Mouse (Mus musculus) left cerebral cortex, adult 2 months (tissue): ENCODE measurements around the gene 4921536K21Rik. TPM values are rescaled to one million over a fixed set of nuclear protein-coding genes. Genes with fewer than 3 reads are reported as not detected.

ENCODE experiments used
- DNase-seq, 2 experiments: peaks; one replicate each; pipeline ENCODE4 v3.0.0; 2021 to 2022; ENCODE audit warnings: low spot score in 2 of 2, mixed read lengths in 1 of 2; ENCODE audit errors: extremely low spot score in 1 of 2
- H3K27ac ChIP-seq: fragments of 200-600 bp; 2 replicates; pipeline ENCODE4 v1.8.1; 2022
- H3K4me3 ChIP-seq: fragments of 200-600 bp; 2 replicates; pipeline ENCODE4 v1.8.1; 2022
- CTCF ChIP-seq: fragments of 200-600 bp; IDR thresholded peaks from 2 replicates; pipeline ENCODE4 v1.8.1; 2022; ENCODE audit warnings: antibody characterized with exemption, mild to moderate bottlenecking, moderate library complexity
- intact Hi-C: fragments of 180-260 bp; cut with DNase I; formaldehyde crosslinking; loops from one replicate; pipeline ENCODE4 v1.15.1; 2025
- total RNA-seq, 2 experiments: library from RNA; stranded (reverse); gene quantifications; 2 replicates each; pipeline ENCODE4 v1.2.3; 2021

Gene 4921536K21Rik
- total RNA-seq, 2 experiments from 2014 or later = 0.54 to 0.61 TPM

DNA sequence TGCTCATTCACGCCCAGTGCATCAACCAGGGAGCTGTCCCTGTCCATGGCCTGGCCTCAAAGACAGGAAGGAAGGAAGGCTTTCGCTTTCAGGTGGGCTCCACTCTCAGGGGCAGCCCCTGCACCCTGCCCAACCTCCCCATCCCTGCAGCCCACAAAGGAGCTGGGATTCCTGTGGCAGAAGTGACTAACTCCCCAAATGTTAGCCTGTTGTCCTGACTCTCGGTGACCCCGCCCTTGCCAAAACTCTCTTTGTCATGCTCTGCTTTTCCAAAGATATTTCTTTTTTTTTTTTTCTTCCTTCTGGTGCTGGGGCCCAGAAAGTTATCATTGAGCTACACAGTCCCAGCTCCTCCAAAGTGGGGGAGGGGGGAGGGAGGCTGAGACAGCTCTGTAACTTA, 14.3 kb upstream of the 4921536K21Rik start:
- peak overlapping the region; percentile 64; the same call in 1 of the 2 replicates for H3K27ac ChIP-seq
- no peak overlapping the region for H3K4me3 ChIP-seq
- DNase-seq = no peak
- no peak for TF ChIP-seq CTCF
- intact Hi-C loops = no loop called here

DNA sequence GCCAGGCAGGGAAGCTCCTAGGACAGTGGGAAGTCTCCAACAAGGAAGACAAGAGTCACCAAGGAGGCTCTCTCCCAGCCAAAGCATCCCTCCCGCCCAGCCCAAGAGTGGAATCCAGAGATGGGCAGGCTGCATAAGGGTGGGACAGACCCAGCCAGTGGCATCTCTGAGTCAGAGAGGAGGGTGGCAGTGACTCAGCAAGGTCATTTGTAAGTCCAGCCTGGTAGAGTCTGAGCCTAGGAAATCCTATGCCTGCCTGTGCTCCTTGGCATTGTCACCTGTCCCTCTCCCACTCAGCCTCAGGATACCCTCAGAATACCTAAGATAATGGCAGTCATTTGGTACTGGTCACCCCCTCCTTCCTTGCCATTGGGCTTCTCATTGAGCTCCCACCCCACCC, 10.5 kb upstream of the 4921536K21Rik start:
- no peak for TF ChIP-seq CTCF
- no peak overlapping the region for H3K27ac ChIP-seq
- H3K4me3 ChIP-seq = no peak overlapping the region
- DNase-seq = no peak
- intact Hi-C loops = no loop called here

DNA sequence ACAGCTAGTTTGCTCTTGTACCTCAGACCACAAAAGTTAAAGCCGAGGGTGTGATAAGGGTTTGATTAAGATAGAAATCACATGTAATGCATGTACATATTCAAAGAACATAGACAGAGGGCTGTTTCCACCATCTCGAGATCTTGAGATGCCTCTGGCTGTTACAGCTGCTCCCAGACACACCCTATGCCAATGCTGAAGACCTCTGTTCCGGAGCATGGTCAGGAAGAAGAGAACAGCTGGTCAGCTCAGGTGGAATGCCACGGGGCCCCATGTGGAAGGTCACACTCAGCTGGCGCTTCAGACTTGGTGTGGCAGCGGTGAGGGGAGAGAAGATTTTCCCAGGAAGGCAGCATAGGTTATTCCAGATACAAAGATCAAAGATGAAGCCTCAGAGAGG, 9.8 kb upstream of the 4921536K21Rik start:
- no peak overlapping the region for H3K27ac ChIP-seq
- no peak for DNase-seq

DNA sequence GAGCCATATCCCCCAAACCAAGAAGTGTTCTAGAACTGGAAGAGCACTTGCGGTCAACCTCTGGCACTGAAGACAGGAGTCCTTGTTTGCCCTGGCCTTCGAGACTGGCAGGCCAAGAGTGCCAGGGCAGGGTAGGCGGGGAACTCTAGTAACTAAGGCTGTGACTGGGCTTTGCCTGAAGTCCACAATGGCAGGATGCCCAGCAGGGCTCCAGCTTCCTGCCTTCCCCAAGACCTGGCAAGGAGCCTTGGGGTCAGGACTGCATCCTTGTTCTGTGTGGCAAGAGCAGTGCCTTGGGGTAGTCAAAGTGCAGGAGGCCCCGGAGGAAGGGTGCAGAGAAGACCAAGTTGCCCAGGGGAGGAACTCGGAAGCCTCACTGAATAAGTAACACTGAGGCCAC, 8.1 kb upstream of the 4921536K21Rik start:
- DNase-seq = peak; percentile 33 to 66
- intact Hi-C loops = no loop called here
- TF ChIP-seq CTCF = no peak
- Histone ChIP-seq H3K27ac (peak overlapping the region; percentile 3; the same call in 1 of the 2 replicates), H3K4me3 (no peak overlapping the region)

More for the DNA sequence above, 9.8 kb upstream of the 4921536K21Rik start:
- H3K4me3 ChIP-seq = no peak overlapping the region
- intact Hi-C loops = no loop called here
- TF ChIP-seq CTCF = no peak

DNA sequence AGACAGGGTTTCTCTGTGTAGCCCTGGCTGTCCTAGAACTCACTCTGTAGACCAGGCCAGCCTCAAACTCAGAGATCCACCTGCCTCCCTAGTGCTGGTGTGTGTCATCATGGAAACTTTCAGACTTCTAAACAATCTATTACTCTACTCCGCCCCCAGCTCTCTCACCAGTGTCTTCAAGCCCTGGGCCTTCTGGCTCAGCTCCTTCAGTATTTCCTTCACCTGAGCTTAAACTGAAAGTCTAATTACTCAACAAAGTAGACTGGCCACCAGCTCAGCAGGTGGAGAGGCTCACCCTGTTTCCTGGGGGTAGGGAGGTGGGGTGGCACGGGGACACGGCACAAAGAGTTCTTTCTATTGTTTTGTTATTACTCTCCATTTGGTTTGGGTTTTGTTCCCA, 7.6 kb upstream of the 4921536K21Rik start:
- intact Hi-C loops = no loop called here
- H3K27ac ChIP-seq = peak overlapping the region; percentile 34; the same call in 1 of the 2 replicates
- TF ChIP-seq CTCF = no peak
- no peak overlapping the region for H3K4me3 ChIP-seq
- no peak for DNase-seq

DNA sequence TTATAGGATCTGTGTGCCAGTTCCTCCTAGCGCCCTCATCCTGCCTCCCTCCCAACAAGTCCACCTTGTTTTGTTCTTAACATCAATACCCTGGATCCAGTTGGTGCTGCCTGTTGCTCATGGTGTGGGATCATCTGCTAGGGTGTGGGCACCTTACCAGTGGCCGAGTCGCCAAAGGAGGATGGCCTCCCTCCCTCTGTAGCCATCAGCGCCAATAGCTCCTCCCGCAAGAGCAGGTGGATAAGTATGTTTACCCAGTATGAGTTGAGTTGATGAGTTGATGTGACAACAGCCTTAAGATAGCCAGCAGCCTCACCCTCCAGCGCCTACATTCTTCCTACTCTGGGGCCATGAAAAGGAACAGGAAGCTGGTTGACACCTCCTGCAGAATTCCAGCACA, 5.4 kb upstream of the 4921536K21Rik start:
- intact Hi-C loops = no loop called here
- DNase-seq = no peak
- Histone ChIP-seq H3K4me3 (no peak overlapping the region; the same call in 1 of the 2 replicates), H3K27ac (no peak overlapping the region)
- no peak for TF ChIP-seq CTCF

DNA sequence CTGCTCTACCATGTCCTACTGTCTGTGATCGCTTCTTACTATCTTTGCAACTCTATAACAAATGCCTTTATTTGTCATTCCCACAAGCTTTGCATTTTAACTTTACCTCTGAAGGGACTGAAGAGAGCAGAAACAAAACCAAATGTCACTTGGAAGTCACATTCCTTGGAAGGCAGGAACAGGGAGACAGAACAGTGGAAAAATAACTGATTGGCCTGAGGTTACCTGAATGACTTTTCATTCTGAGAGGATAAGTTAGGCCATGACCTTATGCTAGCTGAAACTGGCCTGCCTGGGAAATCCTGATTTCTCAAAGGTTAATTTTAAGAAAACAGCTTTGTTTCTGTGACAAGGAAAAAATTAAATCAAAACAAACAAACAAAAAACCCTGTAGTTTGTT, 1.0 kb upstream of the 4921536K21Rik start:
- Histone ChIP-seq H3K4me3 (peak overlapping the region; percentile 7; the same call in 1 of the 2 replicates), H3K27ac (no peak overlapping the region)
- DNase-seq = no peak
- no peak for TF ChIP-seq CTCF
- intact Hi-C loops = loop anchor here (1.0 kb wide), 1 partner anchor 17 kb away; no protein-coding TSS in a partner anchor

DNA sequence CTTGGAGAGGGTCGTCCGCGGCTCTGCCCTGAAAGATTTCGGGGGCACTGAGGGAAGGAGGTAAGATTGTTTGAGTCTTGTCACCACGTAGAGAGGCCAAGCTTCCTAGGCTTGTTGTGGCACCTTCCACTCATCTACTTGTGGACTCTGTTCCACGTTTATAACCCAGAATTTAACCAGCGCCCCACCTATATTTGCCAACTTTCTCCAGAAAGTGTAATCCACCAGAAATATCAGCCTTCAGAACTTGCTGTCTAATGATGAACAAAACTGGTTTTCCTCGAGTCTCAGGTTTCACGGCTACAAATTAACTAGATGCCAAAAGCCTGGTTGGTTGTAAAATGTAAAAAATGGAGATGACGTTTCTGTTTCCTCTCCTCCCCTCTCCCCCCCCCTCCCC, 560 bp upstream of the 4921536K21Rik start:
- no peak for DNase-seq
- no peak for TF ChIP-seq CTCF

DNA sequence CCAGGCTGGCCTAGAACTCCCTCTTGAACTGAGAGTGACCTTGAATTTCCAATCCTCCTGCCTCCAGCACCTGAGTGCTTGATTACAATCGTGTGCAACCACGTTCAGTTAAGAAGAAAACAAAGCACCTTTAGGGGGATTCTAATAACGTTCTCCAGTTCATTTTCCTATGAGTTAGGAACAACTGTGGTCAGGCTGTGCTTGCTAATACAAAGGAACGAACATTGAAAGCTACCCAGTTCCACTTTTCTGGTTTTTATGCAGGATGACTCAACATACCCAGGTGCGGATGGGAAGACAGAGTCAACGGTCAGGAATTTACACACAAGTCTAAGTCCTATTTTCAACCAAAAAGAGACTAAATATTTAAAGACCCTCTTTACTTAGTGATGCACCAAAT, 928 bp downstream of the 4921536K21Rik start:
- intact Hi-C loops = no loop called here
- Histone ChIP-seq H3K27ac (peak overlapping the region; percentile 91; the same call in 1 of the 2 replicates), H3K4me3 (no peak overlapping the region)
- no peak for TF ChIP-seq CTCF
- no peak for DNase-seq

More for the DNA sequence above, 560 bp upstream of the 4921536K21Rik start:
- Histone ChIP-seq H3K27ac (peak overlapping the region; percentile 91), H3K4me3 (peak overlapping the region; percentile 67)
- intact Hi-C loops = loop anchor here (1.0 kb wide), 1 partner anchor 18 kb away; no protein-coding TSS in a partner anchor

DNA sequence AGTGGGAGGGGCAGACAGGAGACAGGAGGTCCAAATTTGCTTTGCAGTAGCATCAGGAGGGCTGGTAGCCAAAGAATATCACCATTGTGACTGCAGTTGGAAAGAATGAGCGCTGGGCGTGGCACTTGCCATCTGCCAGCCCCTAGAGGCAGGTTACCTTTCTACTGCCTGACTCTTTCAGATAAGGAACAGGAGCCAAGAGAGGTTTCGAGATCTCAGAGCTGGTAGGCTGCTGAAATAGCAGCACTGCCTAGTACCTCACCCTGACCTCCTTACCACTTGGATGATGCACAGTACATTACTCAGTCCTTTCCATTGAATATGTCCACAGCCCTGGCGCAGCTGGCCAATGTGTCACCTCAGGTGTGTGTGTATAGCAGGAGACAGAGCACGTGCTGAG, 7.6 kb downstream of the 4921536K21Rik start:
- no peak for TF ChIP-seq CTCF
- intact Hi-C loops = no loop called here
- no peak for DNase-seq
- no peak overlapping the region for H3K4me3 ChIP-seq
- H3K27ac ChIP-seq = no peak overlapping the region

DNA sequence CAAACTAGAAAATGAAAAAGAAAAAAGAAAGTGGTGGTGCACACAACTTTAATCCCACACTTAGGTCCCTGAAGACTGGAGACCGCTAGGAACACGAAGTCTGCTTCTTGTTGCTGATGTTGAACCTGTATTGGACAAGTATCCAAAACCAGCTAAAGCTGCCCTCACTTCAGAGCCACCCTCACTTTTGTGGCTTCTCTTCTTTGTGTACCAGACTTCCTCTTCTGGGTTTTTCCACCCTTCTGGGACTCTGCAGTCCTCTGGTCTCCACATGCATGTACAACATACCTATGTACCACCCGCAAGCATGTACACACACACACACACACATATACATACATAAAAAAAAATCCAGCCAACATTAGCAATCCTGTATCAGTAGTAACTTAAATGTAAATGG, 11.2 kb downstream of the 4921536K21Rik start:
- Histone ChIP-seq H3K4me3 (no peak overlapping the region), H3K27ac (no peak overlapping the region)
- TF ChIP-seq CTCF = no peak
- no peak for DNase-seq
- intact Hi-C loops = no loop called here

DNA sequence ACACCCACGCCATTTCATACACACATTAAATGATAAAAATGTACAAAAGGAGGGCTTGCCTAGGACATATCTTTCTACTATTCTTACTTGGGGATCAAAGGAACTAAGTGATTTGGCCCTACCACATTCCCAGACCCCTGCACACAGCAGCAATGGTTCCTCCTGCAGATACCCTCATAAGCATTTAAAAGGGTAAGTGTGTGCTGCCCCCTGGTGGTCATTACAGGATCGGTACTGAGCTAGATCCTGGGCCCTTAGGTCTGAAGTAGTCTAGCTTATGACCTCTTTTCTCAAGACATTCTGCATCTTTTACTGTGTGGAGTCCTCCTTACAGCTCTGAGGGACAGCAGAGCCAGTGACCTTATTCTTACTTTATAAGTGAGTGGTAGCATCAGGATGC, 15.1 kb downstream of the 4921536K21Rik start:
- Histone ChIP-seq H3K4me3 (no peak overlapping the region), H3K27ac (no peak overlapping the region)
- peak; percentile 73 to 75 for DNase-seq
- intact Hi-C loops = loop anchor here (1.0 to 5.0 kb wide), 2 partner anchors 72 to 168 kb away; no protein-coding TSS in a partner anchor
- TF ChIP-seq CTCF = peak; percentile 91

DNA sequence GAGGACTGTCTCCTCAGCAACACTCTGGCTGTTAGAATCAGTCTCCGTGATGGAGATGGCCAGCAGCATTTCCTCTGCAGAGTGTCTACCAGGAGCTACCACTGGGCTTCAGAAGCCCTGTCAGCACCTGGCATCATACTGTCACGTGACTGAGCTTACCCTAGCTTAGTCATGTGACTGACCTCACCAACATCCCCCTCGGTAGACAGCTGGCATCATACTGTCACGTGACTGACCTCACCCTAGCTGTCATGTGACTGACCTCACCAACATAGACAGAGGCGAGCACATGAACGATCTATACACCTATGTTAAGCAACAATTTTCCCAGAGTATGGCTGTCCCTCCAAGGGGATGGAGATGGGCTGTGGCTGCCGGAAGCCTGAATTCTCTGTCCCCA, 16.2 kb downstream of the 4921536K21Rik start:
- H3K27ac ChIP-seq = no peak overlapping the region
- TF ChIP-seq CTCF = no peak
- intact Hi-C loops = loop anchor here (5.0 kb wide), 1 partner anchor 166 kb away; no protein-coding TSS in a partner anchor
- no peak overlapping the region for H3K4me3 ChIP-seq
- no peak for DNase-seq
